Mouse (Mus musculus): ENCODE data around the gene Irak3.

DNA sequence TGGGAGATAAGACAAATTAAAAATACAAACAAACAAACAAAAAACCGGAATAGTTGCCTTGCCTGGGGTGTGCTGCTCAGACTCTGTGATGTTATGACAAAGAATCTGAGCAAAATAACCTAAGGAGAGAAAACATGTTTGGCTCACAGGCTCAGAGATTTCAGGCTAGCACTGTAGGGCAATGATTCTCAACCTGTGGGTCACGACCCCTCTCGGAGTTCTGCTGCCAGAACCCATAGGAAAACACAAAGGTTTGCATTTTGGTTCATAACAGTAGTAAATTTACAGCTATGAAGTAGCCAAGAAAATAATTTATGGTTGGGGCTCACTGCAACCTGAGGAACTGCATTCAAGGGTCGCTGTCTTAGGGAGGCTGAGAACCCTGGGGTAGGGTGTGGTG, 9.7 kb downstream of the Irak3 start:
- TF ChIP-seq CTCF (IDR thresholded peaks at IDR 0.05; ENCODE audit: borderline replicate concordance, insufficient read depth, low read depth, low read length) = no peak
- TF ChIP-seq POLR2A (IDR thresholded peaks at IDR 0.05; ENCODE audit: borderline replicate concordance, insufficient read depth, low read length) = no peak
